Mouse (Mus musculus) bone marrow, adult 2 months (tissue): ENCODE measurements around the gene Zpbp2.

Experiments used
- CTCF ChIP-seq: fragments of 200-500 bp; IDR thresholded peaks from 2 replicates; pipeline ENCODE4 v1.5.1; 2011; ENCODE audit warnings: low read length, control low read depth; ENCODE audit not compliant: control insufficient read depth, insufficient read depth
- POLR2A ChIP-seq: fragments of 200-500 bp; IDR thresholded peaks from 2 replicates; pipeline ENCODE4 v1.6.1; 2011; ENCODE audit warnings: low read depth, mild to moderate bottlenecking, control low read depth, low read length, borderline replicate concordance; ENCODE audit not compliant: control insufficient read depth

DNA sequence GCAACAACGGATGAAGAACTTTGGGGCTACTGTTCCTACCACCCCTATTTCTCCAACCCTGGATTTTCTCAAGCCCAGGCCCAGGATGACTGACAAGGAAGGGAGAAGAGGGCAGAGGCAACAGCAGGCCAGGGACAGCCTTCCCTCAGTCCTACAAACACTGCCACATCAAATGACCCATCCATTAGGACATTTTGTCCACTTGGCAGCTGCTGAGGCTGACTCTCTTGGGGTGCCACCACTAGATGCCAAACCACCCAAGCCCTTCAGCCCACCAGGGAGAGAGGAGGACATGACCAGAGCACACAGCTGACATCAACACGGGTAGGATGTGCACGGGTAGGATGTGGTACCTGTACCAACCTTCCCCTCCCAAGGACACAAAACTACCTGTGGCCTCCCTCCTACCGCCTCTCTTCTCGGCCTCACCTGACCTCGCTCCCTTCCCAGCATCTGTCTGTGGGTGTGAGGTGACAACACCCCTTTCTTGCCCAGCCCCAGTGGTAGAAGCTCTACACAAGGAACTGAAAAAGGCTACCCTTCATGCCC, 33.8 kb downstream of the Zpbp2 start:
- TF ChIP-seq CTCF = no peak
- no peak for TF ChIP-seq POLR2A
